Mouse (Mus musculus) right cerebral cortex, postnatal 14 days (tissue): Measurements from ENCODE around the gene Eif4h.
"Not testable (repeated sequence)": the region's sequence is repeated elsewhere in the genome, so short reads cannot be mapped to it uniquely, and the experiment has no call there.

Experiments used
- DNase-seq: peaks from one replicate; pipeline ENCODE4 v3.0.0; 2022

Eif4h gene

GRCm38 (mm10) chr5:134639269-134639682 lies at the start of gene Eif4h:
Gene Eif4h, minus strand, starts transcription at chr5:134639490.
- peak; percentile 98 for DNase-seq

- peak; percentile 95 for DNase-seq
These were observed 49.5 kb upstream of the Eif4h start for GRCm38 (mm10) chr5:134688718-134689284.

DNA sequence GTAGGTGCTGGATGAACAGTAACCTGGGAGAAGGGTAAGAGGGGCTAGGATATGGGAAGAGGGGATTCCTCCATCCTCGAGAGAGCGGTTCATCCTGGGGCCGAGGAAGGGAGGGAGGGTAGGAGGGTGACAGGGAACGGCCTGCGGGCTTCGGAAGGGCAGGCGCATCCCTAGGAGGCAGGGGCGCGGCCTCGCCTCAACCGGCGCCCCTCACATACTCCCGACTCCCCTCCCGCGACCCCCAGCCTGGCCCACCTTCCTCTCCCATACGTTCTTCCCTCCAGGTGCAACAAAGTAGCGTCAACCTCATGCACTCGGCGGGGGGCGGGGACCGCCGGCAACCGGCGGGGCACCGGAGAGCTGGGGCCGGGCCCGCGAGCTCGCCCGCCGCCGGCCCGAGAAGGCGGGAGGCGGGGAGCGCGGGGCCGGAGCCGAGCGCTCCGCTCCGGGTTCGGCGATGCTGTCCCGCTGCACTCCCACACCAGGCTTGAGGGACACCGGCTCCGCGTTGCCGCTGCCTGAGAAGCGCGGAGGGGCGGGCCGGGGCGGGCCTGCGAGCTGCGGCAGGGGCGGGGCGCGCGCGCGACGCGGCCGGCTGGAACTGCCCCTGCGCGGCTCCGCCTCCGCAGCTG lies 48.9 kb upstream of the Eif4h start, which contains the start of gene Limk1:
Gene Limk1, minus strand, starts transcription at position 513 of the 632 bp plus-strand sequence.
- DNase-seq: no peak

GRCm38 (mm10) chr5:134687187-134687586 lies 47.9 kb upstream of the Eif4h start:
- DNase-seq: no peak

DNA sequence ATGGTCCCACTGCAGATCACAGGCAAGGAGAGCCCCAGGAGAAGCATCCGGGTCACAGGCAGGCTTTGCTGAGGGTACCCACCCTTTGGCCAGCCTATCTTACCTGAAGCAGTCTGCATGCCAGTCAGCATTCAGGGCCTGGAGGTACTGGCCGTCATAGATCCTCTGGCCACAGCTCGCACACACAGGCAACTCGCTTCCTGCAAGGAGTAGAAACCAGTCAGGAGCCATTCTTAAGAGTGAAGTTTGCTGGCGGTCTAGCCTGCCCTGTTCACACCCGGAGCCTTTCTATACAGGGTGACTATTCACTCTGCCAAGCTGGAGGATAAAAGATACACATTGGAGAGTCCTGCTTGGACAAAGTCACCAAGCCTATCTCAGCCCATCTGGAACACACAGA lies 47.3 kb upstream of the Eif4h start:
- no peak for DNase-seq

GRCm38 (mm10) chr5:134684398-134684797 lies 45.1 kb upstream of the Eif4h start:
- no peak for DNase-seq

DNA sequence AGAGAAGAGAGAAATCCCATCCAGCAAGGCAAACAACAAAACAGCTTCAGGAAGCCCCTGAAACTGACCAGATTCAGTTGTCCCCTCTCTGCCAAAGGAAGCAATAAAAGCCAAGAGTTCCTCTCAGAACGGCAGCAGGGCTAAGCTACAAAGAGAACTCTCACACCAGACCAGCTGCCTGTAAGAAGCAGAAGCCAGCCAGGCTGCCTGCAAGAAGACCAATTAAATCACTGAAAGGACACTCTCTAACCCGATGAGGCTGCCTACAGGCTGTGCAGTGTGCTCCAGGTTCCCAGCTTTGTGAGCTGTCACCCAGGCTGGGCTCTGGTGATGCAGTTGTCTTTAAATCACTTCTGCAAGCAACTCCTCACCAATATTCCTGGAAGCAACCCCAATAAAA lies 44.5 kb upstream of the Eif4h start:
- no peak for DNase-seq

- DNase-seq: no peak
These were observed 40.9 kb upstream of the Eif4h start for GRCm38 (mm10) chr5:134680238-134680637.

DNA sequence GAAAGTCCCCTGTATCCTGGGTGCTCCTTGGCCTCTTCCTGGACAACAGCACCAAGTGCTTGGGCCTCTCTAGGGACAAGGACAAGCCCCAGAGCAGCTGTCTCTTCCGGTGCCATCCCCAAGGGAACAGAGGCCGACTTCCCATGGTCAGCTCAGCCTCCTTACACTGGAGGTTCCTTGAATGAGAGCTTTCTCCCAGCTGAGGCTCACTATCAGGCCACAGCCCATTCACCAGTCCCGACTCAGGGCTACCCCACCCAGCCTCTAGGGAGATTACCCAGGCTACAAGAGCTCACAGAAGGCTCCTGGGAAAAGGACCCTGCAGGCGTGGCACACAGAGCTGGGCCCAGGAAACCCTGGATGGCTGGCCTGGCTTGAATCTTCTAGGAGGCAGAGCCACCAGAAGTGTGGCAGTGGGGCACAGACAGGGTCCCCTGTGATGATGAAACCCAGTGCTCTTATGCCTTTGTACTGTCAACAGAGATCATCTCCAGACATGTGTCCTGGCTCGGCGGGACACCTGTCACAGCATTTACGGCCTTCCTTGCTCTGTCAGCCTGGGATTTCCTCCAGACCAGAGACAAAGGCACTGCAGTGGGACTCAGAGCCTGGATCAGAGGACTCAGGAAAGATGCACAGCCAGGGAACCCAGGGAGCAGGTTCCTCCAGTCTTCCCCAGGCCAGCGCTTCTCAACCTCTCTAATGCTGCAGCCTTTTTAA lies 39.7 kb upstream of the Eif4h start:
- DNase-seq: no peak

- DNase-seq: no peak
These were observed 38.7 kb upstream of the Eif4h start for GRCm38 (mm10) chr5:134678031-134678430.

GRCm38 (mm10) chr5:134677491-134677890 lies 38.2 kb upstream of the Eif4h start:
- DNase-seq: no peak

GRCm38 (mm10) chr5:134675956-134676759 lies 36.9 kb upstream of the Eif4h start:
- peak; percentile 50 for DNase-seq

GRCm38 (mm10) chr5:134674977-134675376 lies 35.7 kb upstream of the Eif4h start:
- DNase-seq: no peak

DNA sequence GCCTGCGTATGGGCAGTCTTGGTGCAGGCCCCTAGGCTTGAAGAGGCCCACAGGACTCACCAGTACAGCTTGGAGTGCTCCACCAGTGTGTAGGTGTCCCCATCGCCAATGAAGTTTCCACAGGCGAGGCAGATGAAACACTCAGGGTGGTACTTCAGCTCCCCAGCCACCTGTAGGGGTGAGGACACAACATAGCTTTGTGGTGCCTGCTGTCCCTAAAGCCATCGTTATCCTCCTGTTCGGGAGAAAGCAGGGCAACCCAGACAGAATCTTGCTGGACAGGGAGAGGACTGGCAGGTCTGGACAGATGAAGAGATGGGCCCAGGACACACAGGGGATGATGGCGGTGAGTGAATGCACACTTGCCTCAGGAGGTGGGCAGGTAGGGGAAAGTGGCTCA lies 33.3 kb upstream of the Eif4h start:
- DNase-seq: no peak

DNA sequence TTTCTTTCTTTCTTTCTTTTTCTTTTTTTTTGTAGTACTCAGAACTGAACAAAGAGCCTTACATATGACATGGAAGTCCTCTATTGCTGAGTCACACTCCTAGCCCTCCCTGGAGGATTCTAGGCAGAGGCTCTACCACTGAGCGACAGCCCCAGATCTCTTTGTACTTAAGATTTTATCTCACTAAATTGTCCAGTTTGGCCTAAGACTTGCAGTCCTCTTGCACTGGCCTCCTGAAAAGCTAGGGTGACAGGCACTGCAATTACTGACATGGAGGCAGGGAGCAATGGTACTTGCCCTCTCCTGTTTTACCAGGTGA lies 32.9 kb upstream of the Eif4h start:
- no peak for DNase-seq

DNA sequence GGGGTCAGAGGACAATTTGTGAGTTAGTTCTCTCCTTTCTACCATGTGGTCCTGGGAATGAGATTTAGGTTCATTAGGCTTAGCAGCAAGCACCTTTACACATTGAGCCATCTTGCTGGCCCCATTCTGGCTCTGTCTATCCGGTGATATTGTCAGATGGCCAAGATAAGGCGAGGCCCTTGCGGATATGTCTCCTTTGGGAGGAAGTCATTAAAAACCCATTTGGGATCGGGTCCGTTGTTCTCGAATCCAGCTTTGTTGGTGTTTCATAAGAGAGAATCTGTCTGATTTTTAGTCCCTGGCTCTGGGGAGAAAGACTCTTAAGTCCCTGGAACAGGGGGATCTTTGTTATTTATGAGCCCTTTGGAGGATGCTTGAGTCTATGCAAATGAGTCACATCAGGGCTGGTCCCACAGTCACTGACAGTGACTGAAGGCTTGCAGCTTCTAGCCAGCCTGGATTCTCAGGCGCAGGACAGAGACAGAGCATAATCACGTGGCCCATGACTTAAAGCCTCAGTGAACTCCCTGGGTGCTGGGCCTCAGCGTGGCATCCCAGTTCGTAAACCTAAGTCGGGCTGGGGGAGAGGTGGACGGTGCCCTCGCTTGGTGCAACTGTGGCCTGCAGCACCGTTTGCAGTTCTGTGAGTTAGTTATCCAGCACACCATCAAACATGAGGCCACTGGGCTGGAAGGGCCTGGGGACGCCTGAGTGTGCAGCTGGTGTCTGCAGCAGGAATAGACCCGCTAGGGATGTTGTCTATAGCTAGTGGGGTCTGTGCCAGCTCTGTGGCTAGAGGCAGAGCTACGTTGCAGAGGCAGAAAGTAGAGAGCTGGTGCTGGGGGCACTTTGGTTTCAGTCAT lies 32.3 kb upstream of the Eif4h start:
- no peak for DNase-seq

GRCm38 (mm10) chr5:134669001-134669708 lies 29.9 kb upstream of the Eif4h start:
- no peak for DNase-seq

GRCm38 (mm10) chr5:134668495-134668894 lies 29.2 kb upstream of the Eif4h start:
- peak; percentile 55 for DNase-seq

- DNase-seq: no peak
These were observed 17.4 kb upstream of the Eif4h start for GRCm38 (mm10) chr5:134656708-134657107.

DNA sequence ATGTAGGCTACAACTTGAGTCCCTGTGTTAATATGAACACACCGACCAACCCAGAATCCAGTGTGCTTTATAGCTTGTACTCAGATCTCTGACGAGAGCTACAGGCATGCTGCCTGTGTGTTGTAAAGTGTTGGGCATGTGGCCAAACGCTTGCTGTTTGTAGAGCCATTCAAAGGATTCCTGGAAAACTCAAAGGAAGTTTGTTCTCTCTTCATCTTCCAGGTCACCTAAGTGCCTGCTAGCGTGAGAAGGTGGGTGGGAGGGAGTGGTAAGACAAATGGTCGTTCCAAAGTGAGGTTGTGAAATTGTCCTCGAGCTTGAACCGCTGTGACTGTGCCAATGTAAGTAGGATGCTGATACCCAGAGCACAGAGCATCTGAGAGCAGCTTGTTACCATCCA lies 12.7 kb upstream of the Eif4h start:
- peak; percentile 53 for DNase-seq

DNA sequence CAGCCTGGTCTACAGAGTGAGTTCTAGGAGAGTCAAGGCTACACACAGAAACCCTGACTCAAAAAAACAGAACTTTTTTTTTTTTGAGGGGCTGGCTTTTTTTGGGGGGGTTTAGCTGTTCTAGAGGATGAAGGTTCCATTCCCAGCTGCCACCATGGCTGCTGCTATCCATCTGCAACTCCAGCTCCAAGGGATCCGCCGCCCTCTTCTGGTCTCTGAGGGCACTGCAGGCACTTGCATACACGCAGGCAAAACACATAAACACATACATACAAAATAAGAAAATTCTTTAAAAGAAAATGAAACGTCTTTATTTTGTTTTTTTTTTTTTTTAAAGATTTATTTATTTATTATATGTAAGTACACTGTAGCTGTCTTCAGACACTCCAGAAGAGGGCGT lies 11.6 kb upstream of the Eif4h start:
- peak; percentile 61 for DNase-seq

DNA sequence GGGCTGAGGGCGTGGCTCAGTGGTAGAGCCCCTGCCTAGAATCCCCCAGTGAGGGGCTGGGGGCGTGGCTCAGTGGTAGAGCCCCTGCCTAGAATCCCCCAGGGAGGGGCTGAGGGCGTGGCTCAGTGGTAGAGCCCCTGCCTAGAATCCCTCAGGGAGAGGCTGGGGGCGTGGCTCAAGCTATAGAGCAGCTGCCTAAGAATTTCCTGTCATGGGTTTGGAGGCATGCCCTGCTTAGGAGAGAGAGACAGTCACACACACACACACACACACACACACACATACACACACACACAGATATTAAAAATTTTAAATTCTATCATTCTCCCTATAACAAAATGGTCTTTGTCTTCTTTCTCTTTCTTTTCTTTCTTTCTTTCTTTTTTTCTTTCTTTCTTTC lies 9.7 kb upstream of the Eif4h start:
- DNase-seq: not testable (repeated sequence)
